Comparison of ENCODE assay signal across 38 mouse cellular contexts in the genomic region with DNA sequence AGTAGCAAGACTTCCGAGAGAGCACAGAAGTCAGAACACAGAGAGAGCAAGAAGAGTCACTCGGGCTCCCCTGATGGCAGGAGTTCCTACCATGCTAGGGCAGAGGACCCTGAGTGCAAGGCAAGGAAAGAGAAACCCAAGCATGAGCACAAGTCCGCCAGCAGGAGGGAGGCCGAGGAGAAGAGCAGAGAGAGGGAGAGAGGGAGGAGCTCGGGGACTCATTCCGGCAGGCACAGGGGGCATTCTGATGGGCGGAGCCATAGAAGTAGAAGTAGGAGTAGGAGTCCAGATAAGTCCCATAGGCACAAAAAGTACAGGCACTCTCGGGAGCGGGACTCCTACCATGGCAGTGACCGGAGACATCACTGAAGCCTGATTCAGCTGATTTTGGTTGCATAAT. TPM values are rescaled to one million over a fixed set of nuclear protein-coding genes. Genes with fewer than 3 reads are reported as not detected.
"Had no signal": no experiment of that assay in that cellular context is flagged by ENCODE, and none has a peak within 500 bp of the region (broad histone marks: within the 10 kb centered on the region; RNA-seq: fewer than 3 reads in every experiment).

No protein-coding gene starts in this region.

- H3K4me3 ChIP-seq: heart, embryonic 12.5 days; heart, embryonic 13.5 days; heart, embryonic 15.5 days; hindbrain, embryonic 10.5 days; hindbrain, embryonic 12.5 days; hindbrain, embryonic 13.5 days; hindbrain, embryonic 15.5 days; intestine, embryonic 15.5 days; kidney, embryonic 15.5 days; layer of hippocampus, adult 2 months; left cerebral cortex, adult 2 months had no signal

- DNase-seq: heart, postnatal 10 days; heart, postnatal 14 days; heart, postnatal 36 days; heart, postnatal 4 days; kidney, adult 11 months; kidney, adult 18-20 months; kidney, adult 2 months; kidney, adult 8-10 months; kidney, adult 9 months; kidney, postnatal 10 days; kidney, postnatal 14 days; kidney, postnatal 25 days; kidney, postnatal 36 days; kidney, postnatal 4 days; layer of hippocampus, adult 9-11 months; layer of hippocampus, postnatal 36 days had no signal

- H3K27ac ChIP-seq: heart, embryonic 13.5 days; heart, embryonic 15.5 days; hindbrain, embryonic 10.5 days; hindbrain, embryonic 12.5 days; hindbrain, embryonic 13.5 days; hindbrain, embryonic 14.5 days; hindbrain, embryonic 15.5 days; hindbrain, postnatal 0 days; intestine, embryonic 15.5 days; kidney, embryonic 15.5 days; kidney, postnatal 0 days; layer of hippocampus, adult 2 months; left cerebral cortex, adult 2 months had no signal

- H3K27me3 ChIP-seq: heart, embryonic 12.5 days; heart, embryonic 13.5 days; heart, embryonic 15.5 days; hindbrain, embryonic 12.5 days; hindbrain, embryonic 13.5 days; hindbrain, embryonic 15.5 days; intestine, embryonic 15.5 days; kidney, embryonic 15.5 days had no signal

- H3K4me1 ChIP-seq: heart, embryonic 12.5 days; heart, embryonic 13.5 days; heart, embryonic 15.5 days; hindbrain, embryonic 10.5 days; hindbrain, embryonic 12.5 days; hindbrain, embryonic 13.5 days; hindbrain, embryonic 15.5 days; intestine, embryonic 15.5 days; kidney, embryonic 15.5 days had no signal

RNA-seq across cellular contexts. Expression of a gene that starts 35.4 kb away (rescaled TPM):
- polyA plus RNA-seq: heart, embryonic 12.5 days; heart, embryonic 13.5 days; heart, embryonic 14.5 days; heart, embryonic 15.5 days; heart, embryonic 16.5 days; heart, postnatal 0 days; hindbrain, embryonic 10.5 days; hindbrain, embryonic 11.5 days; hindbrain, embryonic 12.5 days; hindbrain, embryonic 13.5 days; hindbrain, embryonic 14.5 days; hindbrain, embryonic 15.5 days; hindbrain, embryonic 16.5 days; hindbrain, postnatal 0 days; inflammation-experienced regulatory T-cells, adult 6 months; kidney, adult 2 months; kidney, embryonic 14.5 days; kidney, embryonic 15.5 days; kidney, embryonic 16.5 days; kidney, postnatal 0 days had no signal
